ENCODE assay signal across 10 mouse cellular contexts in genomic region chr17:32024671-32025073, GRCm38 (mm10). TPM values are rescaled to one million over a fixed set of nuclear protein-coding genes. Genes with fewer than 3 reads are reported as not detected.
DNase-seq lines count a peak whose midpoint lies in the region; ATAC-seq and TF ChIP-seq lines count a peak whose summit lies in the region.
"Had no signal": no experiment of that assay in that cellular context is flagged by ENCODE, and none has a peak within 500 bp of the region (broad histone marks: within the 10 kb centered on the region; RNA-seq: fewer than 3 reads in every experiment).

No protein-coding gene starts in this region.

- TF ChIP-seq CTCF in forebrain, postnatal 0 days (IDR thresholded peaks at IDR 0.05; ENCODE audit: low read depth): no peak
- no peak for TF ChIP-seq CTCF in layer of hippocampus, adult 2 months (conservative IDR thresholded peaks at IDR 0.05)

- peak overlapping the region; percentile 15; the same call in 1 of the 2 replicates for H3K27ac ChIP-seq in forebrain, postnatal 0 days (ENCODE audit: low read depth, low read length)
- no peak overlapping the region for H3K27ac ChIP-seq in forebrain, embryonic 12.5 days
- H3K27ac ChIP-seq in kidney, embryonic 16.5 days (ENCODE audit: low read length): peak overlapping the region; percentile 45; the same call in 1 of the 2 replicates
- H3K27ac ChIP-seq in layer of hippocampus, adult 2 months: no peak overlapping the region

- no peak overlapping the region for H3K4me3 ChIP-seq in forebrain, postnatal 0 days (ENCODE audit: low read depth, low read length)
- no peak overlapping the region for H3K4me3 ChIP-seq in forebrain, embryonic 12.5 days (replicated peaks)
- H3K4me3 ChIP-seq in kidney, embryonic 16.5 days (ENCODE audit: low read length): no peak overlapping the region
- no peak overlapping the region for H3K4me3 ChIP-seq in layer of hippocampus, adult 2 months

- 70% methylated on average over 5 of the region's 5 CpGs for WGBS in forebrain, postnatal 0 days
- WGBS in forebrain, embryonic 12.5 days: 73% methylated on average over 5 of the region's 5 CpGs
- WGBS in kidney, embryonic 16.5 days: 18% methylated on average over 5 of the region's 5 CpGs

- H3K9me3 ChIP-seq in forebrain, postnatal 0 days (ENCODE audit: low read length): no peaks in the 10 kb centered on the region
- no peaks in the 10 kb centered on the region for H3K9me3 ChIP-seq in forebrain, embryonic 12.5 days
- H3K9me3 ChIP-seq in kidney, embryonic 16.5 days (ENCODE audit: low read length): no peaks in the 10 kb centered on the region

- H3K36me3 ChIP-seq in forebrain, postnatal 0 days (ENCODE audit: insufficient read depth): no peaks in the 10 kb centered on the region
- no peaks in the 10 kb centered on the region for H3K36me3 ChIP-seq in forebrain, embryonic 12.5 days (replicated peaks)
- H3K36me3 ChIP-seq in kidney, embryonic 16.5 days (ENCODE audit: insufficient read depth, low read length): no peaks in the 10 kb centered on the region

- H3K4me2 ChIP-seq in forebrain, postnatal 0 days (ENCODE audit: low read depth): no peak overlapping the region
- H3K4me2 ChIP-seq in forebrain, embryonic 12.5 days: no peak overlapping the region
- no peak overlapping the region for H3K4me2 ChIP-seq in kidney, embryonic 16.5 days (replicated peaks; ENCODE audit: low read depth, low read length)
- H3K4me2 ChIP-seq: heart, embryonic 11.5 days had no signal

- H3K4me1 ChIP-seq in forebrain, postnatal 0 days (ENCODE audit: insufficient read depth): no peaks in the 10 kb centered on the region
- no peaks in the 10 kb centered on the region for H3K4me1 ChIP-seq in forebrain, embryonic 12.5 days
- H3K4me1 ChIP-seq in kidney, embryonic 16.5 days (ENCODE audit: insufficient read depth, low read length): peaks cover 23% of the 10 kb centered on the region

- no peak for ATAC-seq in forebrain, postnatal 0 days
- ATAC-seq in forebrain, embryonic 12.5 days (ENCODE audit: low FRiP score): no peak
- peak; percentile 50; the same call in 1 of the 2 replicates for ATAC-seq in kidney, embryonic 16.5 days (ENCODE audit: low FRiP score, low TSS enrichment)

- H3K27me3 ChIP-seq in forebrain, postnatal 0 days (ENCODE audit: insufficient read depth, low read length): no peaks in the 10 kb centered on the region
- H3K27me3 ChIP-seq in forebrain, embryonic 12.5 days: no peaks in the 10 kb centered on the region
- H3K27me3 ChIP-seq in kidney, embryonic 16.5 days (ENCODE audit: insufficient read depth, low read length): no peaks in the 10 kb centered on the region

- no peak overlapping the region for H3K9ac ChIP-seq in forebrain, postnatal 0 days
- H3K9ac ChIP-seq in forebrain, embryonic 12.5 days: no peak overlapping the region
- H3K9ac ChIP-seq in kidney, embryonic 16.5 days (replicated peaks; ENCODE audit: low read length): no peak overlapping the region

- no peak for DNase-seq in forebrain, postnatal 0 days
- peak; percentile 23 for DNase-seq in ZHBTc4 (ENCODE audit: low read depth, low spot score)
- DNase-seq in lung, postnatal 10 days: peak; percentile 57
- DNase-seq in layer of hippocampus, adult 2 months (ENCODE audit: low spot score in 2 of 2): no peak
- no peak for DNase-seq in thymus, postnatal 0 days (ENCODE audit: low spot score)
- no peak for DNase-seq in layer of hippocampus, adult 18-20 months (ENCODE audit: low spot score in 2 of 2)
- DNase-seq: cerebellum, adult 11 months had no signal

RNA-seq across cellular contexts. Expression of gene Rrp1b, which starts 11.2 kb away (rescaled TPM):
- total RNA-seq in forebrain, postnatal 0 days (2014; rRNA removed): 26.8 and 40.4 TPM in 2 replicates
- 32.0 and 39.4 TPM in 2 replicates for polyA plus RNA-seq in forebrain, postnatal 0 days (2015; fragmentation: Nextera tagmentation; extraction: Ambion mirVana)
- 63.0 and 64.5 TPM in 2 replicates for polyA plus RNA-seq in forebrain, embryonic 12.5 days (2016; fragmentation: Nextera tagmentation; extraction: Ambion mirVana)
- polyA plus RNA-seq in kidney, embryonic 16.5 days (2015; fragmentation: Nextera tagmentation; extraction: Ambion mirVana): 51.4 and 71.6 TPM in 2 replicates
- total RNA-seq in layer of hippocampus, adult 2 months (2021): 10 to 100 TPM; 19.3 to 22.5 TPM
- polyA plus RNA-seq in thymus, postnatal 0 days (2015; fragmentation: Nextera tagmentation; extraction: Ambion mirVana): 56.9 and 59.8 TPM in 2 replicates
- 10 to 100 TPM; 17.7 to 17.8 TPM for total RNA-seq in layer of hippocampus, adult 18-20 months (2021)

RNA-seq across cellular contexts. Expression of gene Hsf2bp, which starts 11.5 kb away (rescaled TPM):
- 0.57 and 0.62 TPM in 2 replicates for total RNA-seq in forebrain, postnatal 0 days (2014; rRNA removed)
- polyA plus RNA-seq in forebrain, postnatal 0 days (2015; fragmentation: Nextera tagmentation; extraction: Ambion mirVana): 0.90 and 1.1 TPM in 2 replicates
- polyA plus RNA-seq in forebrain, embryonic 12.5 days (2016; fragmentation: Nextera tagmentation; extraction: Ambion mirVana): 0.46 and 0.55 TPM in 2 replicates
- polyA plus RNA-seq in kidney, embryonic 16.5 days (2015; fragmentation: Nextera tagmentation; extraction: Ambion mirVana): 0.95 and 0.99 TPM in 2 replicates
- 1 to 10 TPM in 1 of 2 experiments, under 1 TPM in 1; 0.86 to 1.2 TPM for total RNA-seq in layer of hippocampus, adult 2 months (2021)
- 0.29 and 0.69 TPM in 2 replicates for polyA plus RNA-seq in thymus, postnatal 0 days (2015; fragmentation: Nextera tagmentation; extraction: Ambion mirVana)
- under 1 TPM; 0.59 to 0.96 TPM for total RNA-seq in layer of hippocampus, adult 18-20 months (2021)

Comparison
In these comparisons a context has a peak if more than half of its experiments do, and no peak if none do; other contexts are left out.
1. H3K27ac ChIP-seq: peak in forebrain, postnatal 0 days (single experiment) and kidney, embryonic 16.5 days (single experiment); none in forebrain, embryonic 12.5 days (single experiment) and layer of hippocampus, adult 2 months (single experiment).
2. DNase-seq: peak in ZHBTc4 (single experiment) and lung, postnatal 10 days (single experiment); none in forebrain, postnatal 0 days (single experiment), layer of hippocampus, adult 2 months (0 of 2), thymus, postnatal 0 days (single experiment) and layer of hippocampus, adult 18-20 months (0 of 2).